Mouse (Mus musculus): ENCODE measurements around the gene Rara. TPM values are rescaled to one million over a fixed set of nuclear protein-coding genes. Genes with fewer than 3 reads are reported as not detected.

Gene Rara
- polyA plus RNA-seq, 1 experiment = 59.0 TPM

- WGBS = 2% methylated on average over 22 of the region's 23 CpGs
- no peak for DNase-seq
- Histone ChIP-seq H3K4me1 (ENCODE audit: control insufficient read depth, insufficient read depth, low read length) (peaks cover 34% of the 10 kb centered on the region), H3K4me3 (replicated peaks; ENCODE audit: extremely low read depth, low read depth, low read length) (peak overlapping the region; percentile 69)
- TF ChIP-seq CTCF (IDR thresholded peaks at IDR 0.05; ENCODE audit: insufficient read depth, low read length) = no peak
- no peak; the same call in 1 of the 2 replicates for TF ChIP-seq POLR2A (IDR thresholded peaks at IDR 0.05; ENCODE audit: borderline replicate concordance, extremely low read depth, low read depth, low read length)
These were observed 9.2 kb downstream of the Rara start for GRCm38 (mm10) chr11:98936606-98937409.

- WGBS = under 1% methylated on average over 37 of the region's 38 CpGs
- TF ChIP-seq POLR2A (IDR thresholded peaks at IDR 0.05; ENCODE audit: borderline replicate concordance, extremely low read depth, low read depth, low read length) (peak; percentile 89; the same call in 1 of the 2 replicates), CTCF (IDR thresholded peaks at IDR 0.05; ENCODE audit: insufficient read depth, low read length) (no peak)
- peak overlapping the region; percentile 82 for H3K4me3 ChIP-seq (replicated peaks; ENCODE audit: extremely low read depth, low read depth, low read length)
- H3K4me1 ChIP-seq (ENCODE audit: control insufficient read depth, insufficient read depth, low read length) = peaks cover 35% of the 10 kb centered on the region
- DNase-seq = peak; percentile 83
These were observed 9.8 kb downstream of the Rara start for GRCm38 (mm10) chr11:98937410-98937913.

- TF ChIP-seq CTCF (IDR thresholded peaks at IDR 0.05; ENCODE audit: insufficient read depth, low read length) (no peak), POLR2A (IDR thresholded peaks at IDR 0.05; ENCODE audit: borderline replicate concordance, extremely low read depth, low read depth, low read length) (no peak; the same call in 1 of the 2 replicates)
- DNase-seq = peak; percentile 67
- peaks cover 36% of the 10 kb centered on the region for H3K4me1 ChIP-seq (ENCODE audit: control insufficient read depth, insufficient read depth, low read length)
- H3K4me3 ChIP-seq (replicated peaks; ENCODE audit: extremely low read depth, low read depth, low read length) = peak overlapping the region; percentile 82
- WGBS = under 1% methylated on average over 39 of the region's 39 CpGs
These were observed 10.5 kb downstream of the Rara start for GRCm38 (mm10) chr11:98937914-98938694.

- Histone ChIP-seq H3K4me3 (replicated peaks; ENCODE audit: extremely low read depth, low read depth, low read length) (peak overlapping the region; percentile 82), H3K4me1 (ENCODE audit: control insufficient read depth, insufficient read depth, low read length) (peaks cover 38% of the 10 kb centered on the region)
- WGBS = 30% methylated on average over 7 of the region's 7 CpGs
- TF ChIP-seq CTCF (IDR thresholded peaks at IDR 0.05; ENCODE audit: insufficient read depth, low read length) = no peak
- TF ChIP-seq POLR2A (IDR thresholded peaks at IDR 0.05; ENCODE audit: borderline replicate concordance, extremely low read depth, low read depth, low read length) = no peak
- no peak for DNase-seq
These were observed 11.1 kb downstream of the Rara start for GRCm38 (mm10) chr11:98938701-98939083.

GRCm38 (mm10) chr11:98939084-98939952 is 11.7 kb downstream of the Rara start:
- Histone ChIP-seq H3K4me3 (replicated peaks; ENCODE audit: extremely low read depth, low read depth, low read length) (peak overlapping the region; percentile 25), H3K4me1 (ENCODE audit: control insufficient read depth, insufficient read depth, low read length) (peaks cover 44% of the 10 kb centered on the region)
- WGBS = 23% methylated on average over 15 of the region's 15 CpGs
- DNase-seq = no peak
- TF ChIP-seq POLR2A (IDR thresholded peaks at IDR 0.05; ENCODE audit: borderline replicate concordance, extremely low read depth, low read depth, low read length) (0 out of 2 replicates have a peak, but pooled peaks have one; percentile 3), CTCF (IDR thresholded peaks at IDR 0.05; ENCODE audit: insufficient read depth, low read length) (no peak)

GRCm38 (mm10) chr11:98939953-98940641 is 12.5 kb downstream of the Rara start:
- Histone ChIP-seq H3K4me3 (replicated peaks; ENCODE audit: extremely low read depth, low read depth, low read length) (peak overlapping the region; percentile 22), H3K4me1 (ENCODE audit: control insufficient read depth, insufficient read depth, low read length) (peaks cover 49% of the 10 kb centered on the region)
- no peak for TF ChIP-seq CTCF (IDR thresholded peaks at IDR 0.05; ENCODE audit: insufficient read depth, low read length)
- TF ChIP-seq POLR2A (IDR thresholded peaks at IDR 0.05; ENCODE audit: borderline replicate concordance, extremely low read depth, low read depth, low read length) = no peak
- no peak for DNase-seq
- WGBS = 30% methylated on average over 11 of the region's 11 CpGs

- no peak for DNase-seq
- peak overlapping the region; percentile 5 for H3K4me3 ChIP-seq (replicated peaks; ENCODE audit: extremely low read depth, low read depth, low read length)
- 7% methylated on average over 3 of the region's 3 CpGs for WGBS
- H3K4me1 ChIP-seq (ENCODE audit: control insufficient read depth, insufficient read depth, low read length) = peaks cover 55% of the 10 kb centered on the region
- TF ChIP-seq CTCF (IDR thresholded peaks at IDR 0.05; ENCODE audit: insufficient read depth, low read length) (no peak), POLR2A (IDR thresholded peaks at IDR 0.05; ENCODE audit: borderline replicate concordance, extremely low read depth, low read depth, low read length) (no peak)
These were observed 13.2 kb downstream of the Rara start for GRCm38 (mm10) chr11:98940776-98941175.

- DNase-seq = peak; percentile 58
- Histone ChIP-seq H3K4me1 (ENCODE audit: control insufficient read depth, insufficient read depth, low read length) (peaks cover 58% of the 10 kb centered on the region), H3K4me3 (replicated peaks; ENCODE audit: extremely low read depth, low read depth, low read length) (peak overlapping the region; percentile 56)
- WGBS = 1% methylated on average over 12 of the region's 12 CpGs
- no peak for TF ChIP-seq POLR2A (IDR thresholded peaks at IDR 0.05; ENCODE audit: borderline replicate concordance, extremely low read depth, low read depth, low read length)
- no peak for TF ChIP-seq CTCF (IDR thresholded peaks at IDR 0.05; ENCODE audit: insufficient read depth, low read length)
These were observed 13.8 kb downstream of the Rara start for GRCm38 (mm10) chr11:98941341-98941825.
